Mouse (Mus musculus) kidney, postnatal 4 days (tissue): ENCODE measurements around the gene Fndc9.

Source experiments
- DNase-seq, 2 experiments: peaks; one replicate each; pipeline ENCODE4 v3.0.0; 2021; ENCODE audit warnings: mixed read lengths in 2 of 2

The Fndc9 gene

GRCm38 (mm10) chr11:46236976-46237375 is 1.6 kb downstream of the Fndc9 start:
- peak; percentile 77 to 84 for DNase-seq

- no peak for DNase-seq
These were observed 5.9 kb downstream of the Fndc9 start for GRCm38 (mm10) chr11:46241150-46241673.

GRCm38 (mm10) chr11:46241985-46242384 is 6.7 kb downstream of the Fndc9 start:
- no peak for DNase-seq

GRCm38 (mm10) chr11:46244731-46245604 is 9.6 kb downstream of the Fndc9 start:
- DNase-seq, result no peak

GRCm38 (mm10) chr11:46245926-46246325 is 10.6 kb downstream of the Fndc9 start:
- DNase-seq, result no peak

GRCm38 (mm10) chr11:46246393-46246792 is 11.1 kb downstream of the Fndc9 start:
- no peak for DNase-seq

- DNase-seq, result no peak
These were observed 13.0 kb downstream of the Fndc9 start for GRCm38 (mm10) chr11:46248352-46248751.

- peak; percentile 78 to 81 for DNase-seq
These were observed 16.7 kb downstream of the Fndc9 start for GRCm38 (mm10) chr11:46251994-46252393.

- no peak for DNase-seq
These were observed 20.0 kb downstream of the Fndc9 start for GRCm38 (mm10) chr11:46255291-46255690.

GRCm38 (mm10) chr11:46258207-46258606 is 22.9 kb downstream of the Fndc9 start:
- peak; percentile 57 to 60 for DNase-seq

- no peak for DNase-seq
These were observed 23.4 kb downstream of the Fndc9 start for GRCm38 (mm10) chr11:46258749-46259148.

- DNase-seq, result no peak
These were observed 27.5 kb downstream of the Fndc9 start for GRCm38 (mm10) chr11:46262854-46263253.

GRCm38 (mm10) chr11:46263291-46263690 is 28.0 kb downstream of the Fndc9 start:
- no peak for DNase-seq

- no peak for DNase-seq
These were observed 29.3 kb downstream of the Fndc9 start for GRCm38 (mm10) chr11:46264584-46264983.

- no peak for DNase-seq
These were observed 29.9 kb downstream of the Fndc9 start for GRCm38 (mm10) chr11:46265031-46265786.

GRCm38 (mm10) chr11:46268991-46269390 is 33.7 kb downstream of the Fndc9 start:
- peak; percentile 77 to 79 for DNase-seq

GRCm38 (mm10) chr11:46269391-46269790 is 34.1 kb downstream of the Fndc9 start:
- DNase-seq, result no peak

GRCm38 (mm10) chr11:46269893-46270292 is 34.6 kb downstream of the Fndc9 start:
- no peak for DNase-seq

- no peak for DNase-seq
These were observed 36.8 kb downstream of the Fndc9 start for GRCm38 (mm10) chr11:46272058-46272681.

- DNase-seq, result no peak
These were observed 38.6 kb downstream of the Fndc9 start for GRCm38 (mm10) chr11:46273969-46274368.

GRCm38 (mm10) chr11:46275302-46275701 is 40.0 kb downstream of the Fndc9 start:
- peak; percentile 89 to 91 for DNase-seq

- no peak for DNase-seq
These were observed 40.8 kb downstream of the Fndc9 start for GRCm38 (mm10) chr11:46276168-46276567.

GRCm38 (mm10) chr11:46276778-46277177 is 41.4 kb downstream of the Fndc9 start:
- peak; percentile 61 to 68 for DNase-seq
